Mouse (Mus musculus) stomach, postnatal 0 days (tissue): ENCODE data around the gene Fkbp1a. TPM values are rescaled to one million over a fixed set of nuclear protein-coding genes. Genes with fewer than 3 reads are reported as not detected.

ENCODE experiments used
- ATAC-seq: fragments of 200-750 bp; cut with Nextera tagmentation; 2 replicates; pipeline ENCODE4 v1.8.0; 2017; ENCODE audit not compliant: low FRiP score, low TSS enrichment
- DNase-seq: peaks from one replicate; pipeline ENCODE4 v3.0.0-alpha.2; 2016; ENCODE audit warnings: low spot score
- H3K27ac ChIP-seq: fragments of 300-500 bp; sonication (generic); replicated peaks from 2 replicates; pipeline ENCODE4 v1.5.1; 2014; ENCODE audit warnings: mild to moderate bottlenecking, control low read depth
- H3K27me3 ChIP-seq: fragments of 300-500 bp; sonication (generic); 2 replicates; pipeline ENCODE4 v1.6.1; 2014; ENCODE audit warnings: low read length; ENCODE audit not compliant: control insufficient read depth, insufficient read depth
- H3K36me3 ChIP-seq: fragments of 300-500 bp; sonication (generic); 2 replicates; pipeline ENCODE4 v1.6.1; 2014; ENCODE audit warnings: low read length, mixed read lengths; ENCODE audit not compliant: control insufficient read depth, insufficient read depth
- H3K4me1 ChIP-seq: fragments of 300-500 bp; sonication (generic); replicated peaks from 2 replicates; pipeline ENCODE4 v1.6.1; 2014; ENCODE audit warnings: antibody characterized with exemption; ENCODE audit not compliant: control insufficient read depth, insufficient read depth
- H3K4me2 ChIP-seq: fragments of 300-500 bp; sonication (generic); replicated peaks from 2 replicates; pipeline ENCODE4 v1.6.1; 2014; ENCODE audit warnings: low read depth, mild to moderate bottlenecking, control low read depth, moderate library complexity
- H3K4me3 ChIP-seq: fragments of 300-500 bp; sonication (generic); 2 replicates; pipeline ENCODE4 v1.5.1; 2014; ENCODE audit warnings: low read depth, low read length, control low read depth
- H3K9ac ChIP-seq: fragments of 300-500 bp; sonication (generic); 2 replicates; pipeline ENCODE4 v1.6.1; 2014; ENCODE audit warnings: mild to moderate bottlenecking, low read length, control low read depth, mixed read lengths
- H3K9me3 ChIP-seq: fragments of 300-500 bp; sonication (generic); 2 replicates; pipeline ENCODE4 v1.6.1; 2016; ENCODE audit warnings: low read length; ENCODE audit not compliant: control insufficient read depth
- CTCF ChIP-seq: IDR thresholded peaks from 2 replicates; pipeline ENCODE4 v1.5.1; 2016; ENCODE audit warnings: antibody characterized with exemption, low read depth, mild to moderate bottlenecking, moderate library complexity
- EP300 ChIP-seq: optimal IDR thresholded peaks from 2 replicates; pipeline ENCODE3; 2016; ENCODE audit warnings: antibody characterized with exemption
- WGBS: fragments of 180-500 bp; shearing (Covaris S2); extraction: QIAGEN DNeasy Blood & Tissue Kit; methylation state at CpG from one replicate; pipeline ENCODE4 v1.1.7; 2014; 5-methylcytosine and 5-hydroxymethylcytosine counted together
- polyA plus RNA-seq: library from polyadenylated mRNA; unstranded; fragments of >200 nt; fragmentation: Nextera tagmentation; extraction: Ambion mirVana; gene quantifications from 2 replicates; pipeline ENCODE4 v1.2.1, GENCODE M21; 2015

Fkbp1a gene
- polyA plus RNA-seq, 1 experiment from 2014 or later: 360 TPM

DNA sequence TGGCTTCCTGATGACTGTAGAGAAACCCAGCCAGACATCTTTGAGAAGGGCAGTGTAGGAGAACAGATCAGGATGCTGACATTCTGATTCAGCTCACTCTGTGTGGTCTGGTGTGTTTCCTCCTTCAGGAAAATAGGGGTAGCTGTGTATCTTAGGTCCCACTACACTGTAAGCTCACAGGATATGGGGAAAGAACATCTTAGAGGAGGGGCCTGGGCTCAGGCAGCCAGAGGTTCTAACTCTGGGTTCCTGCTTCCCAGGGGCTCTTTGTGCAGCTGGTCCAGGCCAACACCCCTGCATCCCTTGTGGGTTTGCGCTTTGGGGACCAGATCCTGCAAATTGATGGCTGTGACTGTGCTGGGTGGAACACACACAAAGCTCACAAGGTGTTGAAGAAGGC is 44.5 kb downstream of the Fkbp1a start:
- ATAC-seq (no peak), DNase-seq (no peak)
- H3K27me3 ChIP-seq: no peaks in the 10 kb centered on the region
- no peaks in the 10 kb centered on the region for H3K9me3 ChIP-seq
- H3K36me3 ChIP-seq: no peaks in the 10 kb centered on the region
- no peak overlapping the region for H3K4me3 ChIP-seq
- no peak for TF ChIP-seq EP300
- no peak for TF ChIP-seq CTCF
- no peaks in the 10 kb centered on the region for H3K4me1 ChIP-seq
- WGBS: 81% methylated on average over 1 of the region's 1 CpGs
- no peak overlapping the region for H3K4me2 ChIP-seq
- H3K27ac ChIP-seq: no peak overlapping the region
- H3K9ac ChIP-seq: no peak overlapping the region

- DNase-seq: no peak
- WGBS: 56% methylated on average over 9 of the region's 9 CpGs
Observed at GRCm38 (mm10) chr2:151587306-151587705, 45.0 kb downstream of the Fkbp1a start.

GRCm38 (mm10) chr2:151598068-151598467 is 55.8 kb downstream of the Fkbp1a start:
- ATAC-seq: no peak
- H3K27ac ChIP-seq: no peak overlapping the region
- DNase-seq: no peak
- H3K9ac ChIP-seq: no peak overlapping the region
- no peak overlapping the region for H3K4me3 ChIP-seq
- H3K4me1 ChIP-seq: no peaks in the 10 kb centered on the region
- no peaks in the 10 kb centered on the region for H3K9me3 ChIP-seq
- no peaks in the 10 kb centered on the region for H3K36me3 ChIP-seq
- no peaks in the 10 kb centered on the region for H3K27me3 ChIP-seq
- no peak for TF ChIP-seq CTCF
- no peak for TF ChIP-seq EP300
- no peak overlapping the region for H3K4me2 ChIP-seq
- WGBS: 65% methylated on average over 2 of the region's 2 CpGs

More at GRCm38 (mm10) chr2:151587306-151587705, 45.0 kb downstream of the Fkbp1a start:
- Histone ChIP-seq H3K4me1 (no peaks in the 10 kb centered on the region), H3K36me3 (no peaks in the 10 kb centered on the region), H3K9ac (no peak overlapping the region), H3K4me2 (no peak overlapping the region), H3K9me3 (no peaks in the 10 kb centered on the region), H3K27ac (no peak overlapping the region), H3K27me3 (no peaks in the 10 kb centered on the region), H3K4me3 (no peak overlapping the region)
- TF ChIP-seq EP300: no peak
- no peak for TF ChIP-seq CTCF
- no peak for ATAC-seq

- no peak overlapping the region for H3K4me3 ChIP-seq
Observed at GRCm38 (mm10) chr2:151602106-151602505, 59.8 kb downstream of the Fkbp1a start.

DNA sequence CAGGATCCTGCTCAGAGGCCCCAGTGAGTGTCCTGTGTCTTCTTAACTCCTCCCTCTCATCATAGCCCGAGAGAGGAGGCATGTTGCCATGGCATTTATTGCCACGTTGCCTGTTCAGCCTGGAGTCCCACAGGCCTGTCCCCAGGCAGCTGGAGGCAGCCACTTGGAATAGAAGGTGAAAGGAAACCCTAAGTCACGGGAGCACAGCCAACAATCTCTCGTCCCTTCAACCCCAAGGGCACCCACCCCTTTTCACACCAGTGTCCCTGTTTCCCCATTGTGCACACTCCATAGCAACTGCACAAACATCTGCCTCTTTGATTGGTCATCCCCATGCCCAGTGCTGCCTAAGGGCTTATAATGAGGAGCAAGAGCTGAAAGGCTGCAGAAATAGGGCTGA is 61.3 kb downstream of the Fkbp1a start:
- Histone ChIP-seq H3K4me2 (no peak overlapping the region), H3K27ac (no peak overlapping the region), H3K4me3 (no peak overlapping the region), H3K4me1 (no peaks in the 10 kb centered on the region), H3K36me3 (no peaks in the 10 kb centered on the region), H3K27me3 (no peaks in the 10 kb centered on the region), H3K9ac (no peak overlapping the region), H3K9me3 (no peaks in the 10 kb centered on the region)
- TF ChIP-seq CTCF (no peak), EP300 (no peak)
- ATAC-seq (no peak), DNase-seq (no peak)
- WGBS: 57% methylated on average over 4 of the region's 4 CpGs

More at GRCm38 (mm10) chr2:151602106-151602505, 59.8 kb downstream of the Fkbp1a start:
- no peaks in the 10 kb centered on the region for H3K9me3 ChIP-seq
- H3K27ac ChIP-seq: no peak overlapping the region
- ATAC-seq: no peak
- H3K27me3 ChIP-seq: no peaks in the 10 kb centered on the region
- WGBS: 44% methylated on average over 4 of the region's 4 CpGs
- H3K9ac ChIP-seq: no peak overlapping the region
- H3K4me2 ChIP-seq: no peak overlapping the region
- no peaks in the 10 kb centered on the region for H3K4me1 ChIP-seq
- no peak for TF ChIP-seq EP300
- no peak for TF ChIP-seq CTCF
- no peaks in the 10 kb centered on the region for H3K36me3 ChIP-seq
- no peak for DNase-seq

DNA sequence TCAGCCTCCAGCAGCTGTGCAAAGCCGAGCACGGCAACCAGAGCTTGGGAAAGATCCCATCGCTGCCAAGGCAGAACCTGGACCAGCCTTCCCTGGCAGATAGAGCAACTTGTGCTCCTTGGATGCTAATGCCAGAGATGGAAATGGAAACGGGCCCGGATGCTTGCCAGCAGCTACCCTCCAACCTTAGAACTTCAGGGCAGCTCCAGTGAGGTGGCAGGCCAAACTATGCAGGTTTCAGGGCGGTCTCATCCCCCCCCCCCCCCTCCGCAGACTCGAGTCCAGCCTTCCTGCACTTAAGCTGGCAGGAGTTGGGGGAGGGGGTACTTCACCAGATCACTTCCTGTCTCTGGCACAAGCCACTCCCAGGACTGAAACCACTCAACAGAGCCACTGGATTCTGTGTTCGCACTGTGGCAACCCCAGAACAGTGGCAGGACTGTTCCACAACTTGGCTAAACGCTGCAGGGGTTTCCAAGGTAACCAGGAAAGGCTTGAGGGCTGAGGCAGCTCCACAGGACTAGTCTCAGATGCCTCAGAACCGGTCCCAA is 63.2 kb downstream of the Fkbp1a start:
- H3K36me3 ChIP-seq: no peaks in the 10 kb centered on the region
- WGBS: 36% methylated on average over 11 of the region's 11 CpGs
- no peaks in the 10 kb centered on the region for H3K9me3 ChIP-seq
- TF ChIP-seq CTCF (no peak), EP300 (no peak)
- ATAC-seq (no peak), DNase-seq (no peak)
- no peak overlapping the region for H3K27ac ChIP-seq
- H3K27me3 ChIP-seq: no peaks in the 10 kb centered on the region
- no peak overlapping the region for H3K9ac ChIP-seq
- no peak overlapping the region for H3K4me2 ChIP-seq
- no peak overlapping the region for H3K4me3 ChIP-seq
- no peaks in the 10 kb centered on the region for H3K4me1 ChIP-seq
